Mouse (Mus musculus) left cerebral cortex, adult 2 months (tissue): Measurements from ENCODE around the gene Cldn24. TPM values are rescaled to one million over a fixed set of nuclear protein-coding genes. Genes with fewer than 3 reads are reported as not detected.
A peak's percentile ranks its signal among the peaks of the same experiment; 100 is the strongest.

Experiments used
- DNase-seq, 2 experiments: peaks; one replicate each; pipeline ENCODE4 v3.0.0; 2021 to 2022; ENCODE audit warnings: low spot score in 2 of 2, mixed read lengths in 1 of 2; ENCODE audit errors: extremely low spot score in 1 of 2
- H3K27ac ChIP-seq: fragments of 200-600 bp; 2 replicates; pipeline ENCODE4 v1.8.1; 2022
- H3K4me3 ChIP-seq: fragments of 200-600 bp; 2 replicates; pipeline ENCODE4 v1.8.1; 2022
- CTCF ChIP-seq: fragments of 200-600 bp; IDR thresholded peaks from 2 replicates; pipeline ENCODE4 v1.8.1; 2022; ENCODE audit warnings: antibody characterized with exemption, mild to moderate bottlenecking, moderate library complexity
- intact Hi-C: fragments of 180-260 bp; cut with DNase I; formaldehyde crosslinking; loops from one replicate; pipeline ENCODE4 v1.15.1; 2025
- total RNA-seq, 2 experiments: library from RNA; stranded (reverse); gene quantifications; 2 replicates each; pipeline ENCODE4 v1.2.3; 2021

Cldn24 gene
- total RNA-seq, 2 experiments from 2014 or later: not detected

- intact Hi-C loops: no loop called here
- H3K27ac ChIP-seq: no peak overlapping the region
- TF ChIP-seq CTCF: no peak
- H3K4me3 ChIP-seq: no peak overlapping the region
- no peak for DNase-seq
Measured at GRCm38 (mm10) chr8:47833944-47834343, 12.0 kb downstream of the Cldn24 start.

DNA sequence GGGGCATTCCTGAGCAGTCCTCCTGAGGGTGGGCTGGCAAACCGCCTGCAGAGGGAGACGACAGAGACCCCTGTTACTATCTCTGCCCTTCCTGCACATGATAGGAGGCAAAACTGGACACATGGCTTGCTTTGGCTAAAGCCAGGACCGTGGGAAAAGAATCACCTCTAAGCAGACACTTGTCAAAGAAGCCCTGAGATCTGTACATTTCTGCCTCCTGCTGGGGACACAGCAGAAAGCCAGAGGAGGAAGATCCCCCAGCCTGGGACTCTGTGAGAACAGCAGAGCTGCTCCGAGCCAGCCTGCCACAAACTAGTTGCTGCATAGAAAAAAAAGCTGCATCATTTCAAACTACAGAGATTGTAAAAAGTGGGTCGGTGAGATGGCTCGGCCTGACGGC is 21.1 kb downstream of the Cldn24 start:
- DNase-seq: no peak
- no peak overlapping the region for H3K27ac ChIP-seq
- peak; percentile 42 for TF ChIP-seq CTCF
- H3K4me3 ChIP-seq: no peak overlapping the region
- intact Hi-C loops: loop anchor here (2.0 kb wide), 1 partner anchor 100 kb away; no protein-coding TSS in a partner anchor

DNA sequence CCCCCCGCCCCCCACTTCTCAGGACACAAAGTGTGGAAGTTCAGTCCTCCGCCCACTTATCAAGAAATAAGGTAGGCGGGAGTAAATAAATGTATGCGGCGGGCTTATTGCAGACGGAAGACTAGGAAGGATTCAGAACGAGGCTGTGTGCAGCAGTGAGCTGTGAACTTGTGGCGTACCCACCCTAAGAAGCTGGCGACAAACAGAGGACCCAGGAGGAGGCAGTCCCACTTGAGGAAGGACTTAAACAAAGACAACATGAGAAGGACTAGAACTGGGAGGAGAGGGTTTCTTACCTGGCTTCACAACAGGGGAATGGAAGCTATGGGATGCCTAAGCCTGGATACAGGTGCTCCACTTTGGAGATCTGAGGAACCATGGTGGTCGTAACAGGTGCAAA is 21.7 kb downstream of the Cldn24 start:
- intact Hi-C loops: loop anchor here (2.0 kb wide), 1 partner anchor 101 kb away; no protein-coding TSS in a partner anchor
- H3K4me3 ChIP-seq: no peak overlapping the region
- no peak for DNase-seq
- TF ChIP-seq CTCF: no peak
- H3K27ac ChIP-seq: no peak overlapping the region

DNA sequence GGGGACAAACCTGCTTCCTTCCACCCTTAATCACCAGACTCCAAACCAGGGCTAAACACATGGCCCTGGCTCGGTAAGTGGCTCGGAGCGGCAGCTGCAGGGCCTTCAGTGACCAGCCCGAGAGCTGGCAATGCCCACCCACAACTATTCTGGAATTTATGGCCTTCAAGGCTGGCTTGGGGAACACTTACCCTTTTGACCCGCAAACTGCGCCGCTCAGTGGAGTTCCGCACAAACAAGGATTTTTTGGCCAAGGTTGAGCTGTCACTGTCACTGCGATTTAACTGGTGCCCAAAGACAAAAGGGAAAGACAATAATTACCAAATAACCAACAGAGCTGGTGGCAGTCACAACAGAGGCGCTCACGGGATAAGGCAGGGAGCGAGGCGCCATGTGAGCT is 24.0 kb downstream of the Cldn24 start:
- intact Hi-C loops: no loop called here
- H3K4me3 ChIP-seq: no peak overlapping the region
- no peak for DNase-seq
- no peak overlapping the region for H3K27ac ChIP-seq
- no peak for TF ChIP-seq CTCF

GRCm38 (mm10) chr8:47847161-47847560 is 25.2 kb downstream of the Cldn24 start:
- intact Hi-C loops: no loop called here
- no peak overlapping the region for H3K4me3 ChIP-seq
- no peak overlapping the region for H3K27ac ChIP-seq
- TF ChIP-seq CTCF: no peak
- DNase-seq: no peak

GRCm38 (mm10) chr8:47847931-47848330 is 26.0 kb downstream of the Cldn24 start:
- no peak for DNase-seq
- no peak for TF ChIP-seq CTCF
- H3K4me3 ChIP-seq: no peak overlapping the region
- intact Hi-C loops: no loop called here
- H3K27ac ChIP-seq: no peak overlapping the region

DNA sequence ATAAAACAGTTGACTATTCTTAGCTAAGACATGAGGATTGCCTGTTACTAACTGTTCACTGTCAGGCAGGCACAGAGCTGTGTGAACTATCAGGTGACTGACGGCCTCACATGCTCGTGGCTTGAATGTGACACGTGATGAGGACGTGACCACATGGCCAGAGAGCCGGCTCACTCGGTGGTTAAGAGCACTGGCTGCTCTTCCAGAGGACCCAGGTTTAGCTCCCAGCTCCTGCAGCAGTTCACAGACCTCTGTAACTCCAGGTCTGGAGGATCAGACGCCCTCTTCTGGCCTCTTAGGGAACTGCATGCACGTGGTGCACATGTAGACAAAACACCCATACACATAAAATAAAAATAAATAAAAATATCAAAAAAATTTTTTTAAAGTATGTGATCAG is 27.9 kb downstream of the Cldn24 start:
- no peak for DNase-seq
- intact Hi-C loops: no loop called here
- Histone ChIP-seq H3K27ac (no peak overlapping the region), H3K4me3 (no peak overlapping the region)
- peak; percentile 49 for TF ChIP-seq CTCF

DNA sequence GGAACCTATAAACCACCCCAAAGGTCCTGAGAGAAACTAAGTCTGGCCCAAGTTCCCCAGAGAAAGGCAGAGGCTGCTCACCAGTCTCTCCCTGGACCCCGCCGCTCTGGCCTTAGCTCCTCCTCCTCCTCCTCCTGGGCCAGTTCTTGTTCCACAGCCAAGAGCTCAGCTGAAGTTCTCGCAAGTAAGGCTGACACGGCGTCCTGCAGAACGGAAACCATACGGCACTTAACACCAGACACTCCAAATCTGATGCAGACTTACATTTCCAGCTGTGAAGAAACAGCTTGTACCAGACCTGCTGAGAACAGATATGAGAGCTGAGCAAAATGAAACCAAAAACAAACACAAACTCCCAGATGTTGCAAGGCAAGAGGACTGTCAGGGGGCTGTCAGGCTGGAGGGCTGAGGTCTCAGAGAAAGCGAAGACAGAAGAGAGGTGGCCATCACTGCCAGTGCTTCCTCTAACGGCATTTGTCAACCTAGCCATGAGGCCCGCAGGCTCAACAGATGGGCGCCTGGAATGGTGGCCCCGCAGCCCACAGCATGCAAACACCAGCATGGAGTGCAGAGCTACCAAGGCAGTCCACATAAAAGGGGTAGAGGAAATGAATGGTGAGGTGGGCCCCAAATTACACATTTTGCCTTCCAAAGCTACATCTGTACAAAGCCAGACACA is 30.0 kb downstream of the Cldn24 start:
- Histone ChIP-seq H3K4me3 (0 out of 2 replicates have a peak overlapping the region, but pooled peaks have one; percentile 11), H3K27ac (peak overlapping the region; percentile 50)
- DNase-seq: no peak
- intact Hi-C loops: no loop called here
- no peak for TF ChIP-seq CTCF

DNA sequence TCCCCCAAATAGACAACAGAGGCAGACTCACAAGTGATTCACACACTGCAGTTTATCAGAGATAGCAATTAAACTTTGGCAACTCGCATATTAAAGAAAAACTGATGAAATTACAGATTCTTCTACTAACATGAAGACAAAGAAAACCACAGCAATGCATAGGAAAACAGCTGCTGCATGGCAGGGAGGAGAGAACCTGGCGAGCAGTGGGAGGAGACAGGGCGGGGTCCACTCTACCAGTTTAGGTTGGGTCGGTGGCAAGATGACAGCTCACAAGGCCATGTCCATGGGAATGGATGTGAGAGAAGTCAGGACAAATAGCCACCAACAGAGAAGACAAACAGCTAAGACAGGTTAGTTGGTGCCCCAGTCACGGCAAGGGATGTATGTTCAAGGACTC is 30.8 kb downstream of the Cldn24 start:
- no peak overlapping the region for H3K27ac ChIP-seq
- DNase-seq: no peak
- H3K4me3 ChIP-seq: no peak overlapping the region
- intact Hi-C loops: no loop called here
- TF ChIP-seq CTCF: no peak

GRCm38 (mm10) chr8:47853356-47853755 is 31.4 kb downstream of the Cldn24 start:
- intact Hi-C loops: no loop called here
- Histone ChIP-seq H3K4me3 (no peak overlapping the region), H3K27ac (no peak overlapping the region)
- TF ChIP-seq CTCF: no peak
- DNase-seq: no peak

- H3K27ac ChIP-seq: peak overlapping the region; percentile 9
- H3K4me3 ChIP-seq: peak overlapping the region; percentile 17; the same call in 1 of the 2 replicates
- TF ChIP-seq CTCF: no peak
- intact Hi-C loops: no loop called here
- no peak for DNase-seq
Measured at GRCm38 (mm10) chr8:47859259-47859658, 37.3 kb downstream of the Cldn24 start.

- no peak for DNase-seq
- H3K27ac ChIP-seq: no peak overlapping the region
- intact Hi-C loops: loop anchor here (5.0 kb wide), 1 partner anchor 1961 kb away; no protein-coding TSS in a partner anchor
- no peak overlapping the region for H3K4me3 ChIP-seq
- no peak for TF ChIP-seq CTCF
Measured at GRCm38 (mm10) chr8:47866568-47866967, 44.6 kb downstream of the Cldn24 start.

GRCm38 (mm10) chr8:47867067-47867466 is 45.1 kb downstream of the Cldn24 start:
- intact Hi-C loops: loop anchor here (1.0 to 5.0 kb wide), 2 partner anchors 149 to 1960 kb away; no protein-coding TSS in a partner anchor
- peak; percentile 83 to 94 for DNase-seq
- Histone ChIP-seq H3K4me3 (no peak overlapping the region), H3K27ac (no peak overlapping the region)
- TF ChIP-seq CTCF: peak; percentile 97

Other genes starting within 250 kb of the Cldn24 start
- 10 to 100 TPM; 52.8 to 56.0 TPM for gene Ing2, start 146.6 kb upstream of the Cldn24 start, total RNA-seq
- 10 to 100 TPM; 19.5 to 21.2 TPM for gene Cdkn2aip, start 108.2 kb upstream of the Cldn24 start, total RNA-seq
- gene Cldn22, start 2.3 kb downstream of the Cldn24 start, total RNA-seq: under 1 TPM in 1 of 2 experiments, not detected in 1; 0.58 TPM
- gene Wwc2, start 168.8 kb downstream of the Cldn24 start, total RNA-seq: 10 to 100 TPM; 24.4 to 24.8 TPM